In genomic region chr1:138023601-138024000, GRCm38 (mm10) we compare ENCODE assay signal across 26 mouse cellular contexts.
DNase-seq lines count a peak whose midpoint lies in the region; ATAC-seq and TF ChIP-seq lines count a peak whose summit lies in the region.
"Had no signal": no experiment of that assay in that cellular context is flagged by ENCODE, and none has a peak within 500 bp of the region (broad histone marks: within the 10 kb centered on the region; RNA-seq: fewer than 3 reads in every experiment).

No protein-coding gene starts in this region.

- H3K36me3 ChIP-seq in forebrain, embryonic 13.5 days (ENCODE audit: poor library complexity, severe bottlenecking), result no peaks in the 10 kb centered on the region
- H3K36me3 ChIP-seq in forebrain, embryonic 10.5 days (replicated peaks), result no peaks in the 10 kb centered on the region
- H3K36me3 ChIP-seq in embryonic facial prominence, embryonic 15.5 days, result no peaks in the 10 kb centered on the region
- H3K36me3 ChIP-seq in limb, embryonic 14.5 days (ENCODE audit: control insufficient read depth, insufficient read depth, low read length), result no peaks in the 10 kb centered on the region
- no peaks in the 10 kb centered on the region for H3K36me3 ChIP-seq in intestine, embryonic 15.5 days
- H3K36me3 ChIP-seq: G1E; hindbrain, embryonic 10.5 days; limb, embryonic 15.5 days; midbrain, embryonic 12.5 days had no signal

- H3K4me3 ChIP-seq in forebrain, embryonic 13.5 days, result no peak overlapping the region
- no peak overlapping the region for H3K4me3 ChIP-seq in forebrain, embryonic 10.5 days
- H3K4me3 ChIP-seq in embryonic facial prominence, embryonic 15.5 days (replicated peaks), result no peak overlapping the region
- no peak overlapping the region for H3K4me3 ChIP-seq in limb, embryonic 14.5 days (replicated peaks; ENCODE audit: low read length)
- H3K4me3 ChIP-seq in intestine, embryonic 15.5 days (replicated peaks), result no peak overlapping the region
- H3K4me3 ChIP-seq: hindbrain, embryonic 10.5 days; limb, embryonic 15.5 days; midbrain, embryonic 12.5 days had no signal

- 0 out of 2 replicates have a peak, but pooled peaks have one; percentile 10 for ATAC-seq in forebrain, embryonic 13.5 days
- peak; percentile 69; the same call in 1 of the 2 replicates for ATAC-seq in embryonic facial prominence, embryonic 15.5 days (ENCODE audit: insufficient number of reproducible peaks, low FRiP score, low TSS enrichment, low read depth)
- ATAC-seq in limb, embryonic 14.5 days (ENCODE audit: low FRiP score, low read depth), result no peak
- no peak for ATAC-seq in intestine, embryonic 15.5 days
- ATAC-seq: activated CD4-positive, CD25-positive, alpha-beta regulatory T cell, adult 4 months; hindbrain, embryonic 16.5 days; intestine, embryonic 16.5 days had no signal

- TF ChIP-seq POLR2A in brain, embryonic 14.5 days (IDR thresholded peaks at IDR 0.05; ENCODE audit: borderline replicate concordance, extremely low read depth, insufficient read depth, insufficient read length, poor library complexity, severe bottlenecking), result no peak
- TF ChIP-seq POLR2A in limb, embryonic 14.5 days (IDR thresholded peaks at IDR 0.05; ENCODE audit: borderline replicate concordance, extremely low read depth, insufficient read depth, insufficient read length), result no peak

- no peak overlapping the region for H3K27ac ChIP-seq in forebrain, embryonic 13.5 days
- H3K27ac ChIP-seq in forebrain, embryonic 10.5 days, result no peak overlapping the region
- peak overlapping the region; percentile 71; the same call in 1 of the 2 replicates for H3K27ac ChIP-seq in embryonic facial prominence, embryonic 15.5 days (replicated peaks)
- H3K27ac ChIP-seq in limb, embryonic 14.5 days (replicated peaks; ENCODE audit: low read depth, low read length), result no peak overlapping the region
- no peak overlapping the region for H3K27ac ChIP-seq in intestine, embryonic 15.5 days
- H3K27ac ChIP-seq: liver, embryonic 14.5 days; midbrain, embryonic 12.5 days had no signal

- no peak for DNase-seq in forebrain, embryonic 10.5 days (ENCODE audit: extremely low spot score, low spot score)
- DNase-seq in brain, embryonic 14.5 days (ENCODE audit: low read depth), result peak; percentile 53
- DNase-seq in limb, embryonic 14.5 days (ENCODE audit: low spot score), result peak; percentile 64
- no peak for DNase-seq in MN1 (ENCODE audit: low spot score)
- DNase-seq: adrenal gland, postnatal 14 days; cerebellum, adult 9-10 months; gastrocnemius, postnatal 10 days; kidney, adult 9 months; kidney, postnatal 25 days; layer of hippocampus, postnatal 36 days; lung, embryonic 14.5 days; thymus, adult 18-20 months; thymus, postnatal 36 days had no signal

- H3K4me1 ChIP-seq in forebrain, embryonic 13.5 days, result peaks cover 16% of the 10 kb centered on the region; the same call in 1 of the 2 replicates
- H3K4me1 ChIP-seq in forebrain, embryonic 10.5 days, result peaks cover 22% of the 10 kb centered on the region
- peaks cover 11% of the 10 kb centered on the region; the same call in 1 of the 2 replicates for H3K4me1 ChIP-seq in embryonic facial prominence, embryonic 15.5 days
- H3K4me1 ChIP-seq in limb, embryonic 14.5 days (ENCODE audit: control insufficient read depth, insufficient read depth, low read length), result peaks cover 12% of the 10 kb centered on the region
- H3K4me1 ChIP-seq in intestine, embryonic 15.5 days (replicated peaks), result no peaks in the 10 kb centered on the region

- no peaks in the 10 kb centered on the region for H3K9me3 ChIP-seq in forebrain, embryonic 13.5 days (replicated peaks)
- H3K9me3 ChIP-seq in forebrain, embryonic 10.5 days, result no peaks in the 10 kb centered on the region
- H3K9me3 ChIP-seq in embryonic facial prominence, embryonic 15.5 days (replicated peaks), result no peaks in the 10 kb centered on the region
- H3K9me3 ChIP-seq in limb, embryonic 14.5 days (ENCODE audit: control insufficient read depth, low read length), result no peaks in the 10 kb centered on the region
- H3K9me3 ChIP-seq in intestine, embryonic 15.5 days, result no peaks in the 10 kb centered on the region
- H3K9me3 ChIP-seq: hindbrain, embryonic 10.5 days; limb, embryonic 15.5 days; midbrain, embryonic 12.5 days had no signal

- H3K4me2 ChIP-seq in forebrain, embryonic 13.5 days, result no peak overlapping the region
- no peak overlapping the region for H3K4me2 ChIP-seq in embryonic facial prominence, embryonic 15.5 days (replicated peaks)
- H3K4me2 ChIP-seq in limb, embryonic 14.5 days (replicated peaks; ENCODE audit: low read depth, low read length, severe bottlenecking), result no peak overlapping the region
- H3K4me2 ChIP-seq in intestine, embryonic 15.5 days (replicated peaks), result no peak overlapping the region
- H3K4me2 ChIP-seq: heart, embryonic 11.5 days; limb, embryonic 15.5 days; lung, embryonic 14.5 days; midbrain, embryonic 12.5 days had no signal

- no peak for TF ChIP-seq CTCF in brain, embryonic 14.5 days (IDR thresholded peaks at IDR 0.05; ENCODE audit: borderline replicate concordance, extremely low read depth, insufficient read depth, insufficient read length)

- WGBS in forebrain, embryonic 13.5 days, result 50% methylated on average over 4 of the region's 4 CpGs
- 65% methylated on average over 4 of the region's 4 CpGs for WGBS in forebrain, embryonic 10.5 days
- 17% methylated on average over 4 of the region's 4 CpGs for WGBS in embryonic facial prominence, embryonic 15.5 days
- 12% methylated on average over 4 of the region's 4 CpGs for WGBS in limb, embryonic 14.5 days
- WGBS in intestine, embryonic 15.5 days, result 68% methylated on average over 4 of the region's 4 CpGs

- no peak overlapping the region for H3K9ac ChIP-seq in forebrain, embryonic 13.5 days
- H3K9ac ChIP-seq in embryonic facial prominence, embryonic 15.5 days, result no peak overlapping the region
- H3K9ac ChIP-seq in limb, embryonic 14.5 days (ENCODE audit: low read depth, low read length, severe bottlenecking), result no peak overlapping the region
- H3K9ac ChIP-seq in intestine, embryonic 15.5 days, result no peak overlapping the region
- H3K9ac ChIP-seq: limb, embryonic 15.5 days; liver, embryonic 14.5 days; lung, embryonic 14.5 days; midbrain, embryonic 12.5 days had no signal

- H3K27me3 ChIP-seq in forebrain, embryonic 13.5 days, result no peaks in the 10 kb centered on the region
- H3K27me3 ChIP-seq in forebrain, embryonic 10.5 days (ENCODE audit: poor library complexity, severe bottlenecking), result no peaks in the 10 kb centered on the region
- no peaks in the 10 kb centered on the region for H3K27me3 ChIP-seq in embryonic facial prominence, embryonic 15.5 days
- H3K27me3 ChIP-seq in limb, embryonic 14.5 days (ENCODE audit: control insufficient read depth, insufficient read depth, low read length), result no peaks in the 10 kb centered on the region
- no peaks in the 10 kb centered on the region for H3K27me3 ChIP-seq in intestine, embryonic 15.5 days (replicated peaks)
- H3K27me3 ChIP-seq: CH12.LX; limb, embryonic 15.5 days; midbrain, embryonic 12.5 days had no signal

Comparison
In these comparisons a context has a peak if more than half of its experiments do, and no peak if none do; other contexts are left out.
1. ATAC-seq: peak in forebrain, embryonic 13.5 days (single experiment) and embryonic facial prominence, embryonic 15.5 days (single experiment); none in limb, embryonic 14.5 days (single experiment) and intestine, embryonic 15.5 days (single experiment).
2. DNase-seq: peak in brain, embryonic 14.5 days (single experiment) and limb, embryonic 14.5 days (single experiment); none in forebrain, embryonic 10.5 days (single experiment) and MN1 (single experiment).